Mouse (Mus musculus) ES-Bruce4 (cell line): ENCODE measurements around the gene Metap1d. TPM values are rescaled to one million over a fixed set of nuclear protein-coding genes. Genes with fewer than 3 reads are reported as not detected.

Experiments
- H3K27ac ChIP-seq: 2 replicates; pipeline ENCODE4 v1.5.1; 2012; ENCODE audit warnings: low read length, inconsistent platforms; ENCODE audit not compliant: insufficient read depth
- H3K27me3 ChIP-seq: 2 replicates; pipeline ENCODE4 v1.6.1; 2012; ENCODE audit warnings: mild to moderate bottlenecking, low read length, inconsistent platforms; ENCODE audit not compliant: control insufficient read depth, poor library complexity, insufficient read depth, severe bottlenecking
- H3K36me3 ChIP-seq: 2 replicates; pipeline ENCODE4 v1.6.1; 2012; ENCODE audit warnings: inconsistent platforms, mild to moderate bottlenecking, low read length, moderate library complexity; ENCODE audit not compliant: control insufficient read depth, poor library complexity, insufficient read depth, severe bottlenecking
- H3K4me1 ChIP-seq: one replicate; pipeline ENCODE4 v1.8.1; 2011; ENCODE audit warnings: low read length; ENCODE audit not compliant: control insufficient read depth, insufficient read depth
- H3K4me3 ChIP-seq: 2 replicates; pipeline ENCODE4 v1.5.1; 2011; ENCODE audit warnings: low read depth, mild to moderate bottlenecking, low read length
- H3K9ac ChIP-seq: 2 replicates; pipeline ENCODE4 v1.6.1; 2012; ENCODE audit warnings: low read depth, mild to moderate bottlenecking, inconsistent platforms; ENCODE audit not compliant: poor library complexity, severe bottlenecking
- H3K9me3 ChIP-seq: replicated peaks from 2 replicates; pipeline ENCODE4 v1.6.1; 2012; ENCODE audit warnings: mild to moderate bottlenecking, low read length, inconsistent platforms; ENCODE audit not compliant: control insufficient read depth, poor library complexity, insufficient read depth, severe bottlenecking
- CTCF ChIP-seq: IDR thresholded peaks from one replicate; pipeline ENCODE4 v1.8.1; 2011; ENCODE audit warnings: low read depth, low read length
- EP300 ChIP-seq: IDR thresholded peaks from 2 replicates; pipeline ENCODE4 v1.6.1; 2011; ENCODE audit warnings: low read depth, low read length; ENCODE audit not compliant: insufficient read depth
- POLR2A ChIP-seq: IDR thresholded peaks from one replicate; pipeline ENCODE4 v1.8.1; 2011; ENCODE audit warnings: low read length; ENCODE audit not compliant: insufficient read depth
- polyA plus RNA-seq: library from polyadenylated mRNA; stranded (reverse); fragments of >200 nt; gene quantifications from 2 replicates; pipeline ENCODE4 v1.2.4, GENCODE M21; 2011; ENCODE audit warnings: low read depth; ENCODE audit not compliant: missing spikeins, insufficient read depth, insufficient read length

Metap1d gene
- polyA plus RNA-seq, 1 experiment = 13.0 TPM

DNA sequence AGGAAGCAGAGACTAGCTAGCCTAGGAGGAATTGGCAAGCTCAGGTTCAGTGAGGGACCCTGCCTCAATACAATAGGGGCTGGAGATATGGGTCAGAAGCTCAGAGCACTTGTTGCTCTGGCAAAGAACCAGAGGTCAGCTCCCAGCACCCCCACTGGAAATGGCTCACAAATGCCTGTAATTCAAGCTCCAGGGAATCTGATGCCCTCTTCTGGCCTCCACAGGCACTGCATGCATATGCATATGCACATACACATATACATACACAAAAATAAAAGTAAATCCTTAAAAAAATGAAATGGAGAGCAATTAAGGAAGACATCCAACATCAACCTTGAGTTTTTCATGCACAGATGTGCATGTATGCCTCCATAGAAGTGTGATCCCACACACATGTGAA, 24.7 kb downstream of the Metap1d start:
- no peaks in the 10 kb centered on the region for H3K9me3 ChIP-seq
- no peaks in the 10 kb centered on the region for H3K27me3 ChIP-seq
- TF ChIP-seq CTCF = peak; percentile 3
- TF ChIP-seq EP300 = no peak
- H3K27ac ChIP-seq = no peak overlapping the region
- H3K9ac ChIP-seq = no peak overlapping the region
- no peaks in the 10 kb centered on the region for H3K4me1 ChIP-seq
- H3K4me3 ChIP-seq = no peak overlapping the region
- no peaks in the 10 kb centered on the region for H3K36me3 ChIP-seq

DNA sequence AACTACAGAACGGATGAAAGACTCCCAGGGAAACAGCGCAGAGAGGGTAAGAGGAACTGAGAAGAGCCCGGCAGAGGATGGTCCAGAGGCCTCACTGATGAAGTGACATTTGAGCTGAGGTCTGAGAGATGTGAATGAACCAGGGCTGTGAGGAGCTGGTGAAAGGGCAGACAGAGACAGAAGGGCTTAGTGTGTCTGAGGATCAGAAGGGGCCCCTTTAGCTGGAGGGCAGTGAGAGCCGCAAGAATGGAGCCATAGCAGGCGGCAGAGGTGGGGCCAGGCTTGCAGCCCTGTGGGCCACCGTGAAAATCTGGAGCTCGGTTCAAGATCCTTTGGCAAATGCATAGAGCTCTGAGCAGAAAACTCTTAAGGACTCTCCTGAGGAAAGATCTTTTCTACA, 26.8 kb downstream of the Metap1d start:
- no peaks in the 10 kb centered on the region for H3K36me3 ChIP-seq
- no peak overlapping the region for H3K27ac ChIP-seq
- no peak overlapping the region for H3K9ac ChIP-seq
- no peaks in the 10 kb centered on the region for H3K27me3 ChIP-seq
- H3K4me3 ChIP-seq = no peak overlapping the region
- TF ChIP-seq CTCF (no peak), EP300 (no peak), POLR2A (no peak)
- H3K9me3 ChIP-seq = no peaks in the 10 kb centered on the region
- H3K4me1 ChIP-seq = no peaks in the 10 kb centered on the region

DNA sequence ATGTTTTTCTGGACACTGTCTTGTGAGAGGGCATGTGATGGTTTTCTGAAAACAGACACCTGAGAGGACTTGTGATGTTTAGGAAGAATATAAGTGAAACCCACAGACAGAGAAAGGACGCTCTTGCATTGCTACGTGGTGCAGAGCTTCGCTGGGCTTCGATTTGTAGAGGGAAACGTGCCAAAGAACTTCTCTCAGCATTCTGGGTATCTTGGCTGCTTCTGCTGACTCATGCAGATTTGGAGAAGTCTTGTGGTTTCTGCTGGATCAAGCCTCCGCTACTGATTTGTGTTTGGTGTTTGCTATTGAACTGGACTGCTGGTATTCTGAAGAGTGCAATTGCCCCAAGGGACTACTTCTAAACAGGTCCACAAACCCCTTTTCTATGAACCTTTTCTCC, 28.7 kb downstream of the Metap1d start:
- no peaks in the 10 kb centered on the region for H3K9me3 ChIP-seq
- no peak overlapping the region for H3K4me3 ChIP-seq
- TF ChIP-seq CTCF = no peak
- TF ChIP-seq POLR2A = no peak
- TF ChIP-seq EP300 = no peak
- H3K27me3 ChIP-seq = no peaks in the 10 kb centered on the region
- no peak overlapping the region for H3K27ac ChIP-seq
- no peaks in the 10 kb centered on the region for H3K36me3 ChIP-seq
- no peaks in the 10 kb centered on the region for H3K4me1 ChIP-seq
- no peak overlapping the region for H3K9ac ChIP-seq

DNA sequence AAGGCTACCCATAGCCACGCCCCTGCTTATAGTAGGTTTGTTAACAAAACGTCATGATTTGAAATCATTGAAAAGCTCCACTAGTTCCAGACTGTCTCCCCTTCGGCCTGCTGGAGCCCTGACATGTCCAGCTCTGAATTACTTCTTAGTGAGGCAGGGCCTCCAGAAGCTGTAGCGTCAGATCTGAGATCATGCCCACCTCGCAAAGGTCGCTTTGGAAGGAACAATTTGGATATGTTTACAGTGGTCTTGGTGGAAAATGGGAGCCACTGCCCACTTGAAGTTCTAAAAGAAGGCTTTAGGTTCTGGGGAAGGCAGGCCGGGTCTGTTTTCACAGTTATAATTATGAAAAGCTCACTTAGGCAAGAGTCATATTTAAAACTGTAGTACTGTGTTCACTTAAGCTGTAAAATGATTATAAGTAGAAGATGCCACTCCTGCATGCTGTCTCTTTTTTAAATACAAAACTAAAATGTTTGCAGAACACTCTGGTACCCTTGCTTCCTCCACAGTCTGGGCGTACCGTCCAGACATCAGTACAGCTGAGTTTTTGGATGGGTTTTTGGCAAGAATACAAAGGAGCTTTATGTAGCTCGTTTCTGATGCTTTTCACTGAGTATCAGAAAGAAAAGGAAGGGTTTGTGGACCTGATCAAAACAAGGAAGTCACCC, 30.1 kb downstream of the Metap1d start:
- Histone ChIP-seq H3K27me3 (no peaks in the 10 kb centered on the region), H3K9ac (no peak overlapping the region), H3K4me1 (no peaks in the 10 kb centered on the region), H3K36me3 (no peaks in the 10 kb centered on the region), H3K9me3 (no peaks in the 10 kb centered on the region), H3K27ac (no peak overlapping the region), H3K4me3 (no peak overlapping the region)
- no peak for TF ChIP-seq EP300
- no peak for TF ChIP-seq POLR2A
- TF ChIP-seq CTCF = no peak

DNA sequence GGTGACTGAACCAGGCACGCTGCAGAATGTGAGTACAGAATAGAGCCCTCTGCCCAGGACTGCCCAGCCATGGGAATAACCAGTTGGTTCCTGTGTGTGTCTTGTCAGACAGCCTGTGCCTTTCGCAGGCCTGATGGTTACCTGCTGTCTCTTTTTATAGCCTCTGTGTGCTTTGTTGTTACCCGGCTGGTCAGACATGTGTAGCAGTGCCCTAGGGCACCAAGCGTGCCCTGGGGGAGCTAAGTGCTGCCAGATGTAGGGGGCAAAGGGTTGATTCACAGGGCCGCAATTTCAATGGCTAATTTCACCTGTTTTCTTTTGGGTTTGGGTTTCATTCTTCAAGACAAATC, 30.6 kb downstream of the Metap1d start:
- Histone ChIP-seq H3K9ac (no peak overlapping the region), H3K27ac (no peak overlapping the region), H3K36me3 (no peaks in the 10 kb centered on the region), H3K27me3 (no peaks in the 10 kb centered on the region), H3K4me3 (no peak overlapping the region), H3K9me3 (no peaks in the 10 kb centered on the region), H3K4me1 (no peaks in the 10 kb centered on the region)
- no peak for TF ChIP-seq CTCF
- no peak for TF ChIP-seq POLR2A
- no peak for TF ChIP-seq EP300

DNA sequence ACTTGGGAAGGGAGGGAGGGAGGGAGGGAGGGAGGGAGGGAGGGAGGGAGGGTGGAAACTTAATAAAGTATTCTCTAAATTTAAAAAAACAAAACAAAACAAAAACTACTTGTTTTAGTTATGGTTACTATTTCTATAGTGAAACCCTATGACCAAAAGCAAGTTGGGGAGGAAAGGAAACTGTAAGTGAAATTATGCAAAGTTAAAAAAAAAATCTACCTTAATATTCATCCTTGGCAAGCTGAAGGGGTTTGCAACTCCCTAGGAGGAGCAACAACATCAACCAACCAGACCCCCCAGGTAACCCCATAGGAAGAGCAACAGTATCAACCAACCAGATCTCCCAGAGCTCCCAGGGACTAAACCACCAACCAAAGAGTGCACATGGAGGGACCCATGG, 38.2 kb downstream of the Metap1d start:
- Histone ChIP-seq H3K27me3 (no peaks in the 10 kb centered on the region), H3K4me3 (no peak overlapping the region), H3K9me3 (no peaks in the 10 kb centered on the region), H3K4me1 (no peaks in the 10 kb centered on the region), H3K27ac (no peak overlapping the region), H3K9ac (no peak overlapping the region), H3K36me3 (no peaks in the 10 kb centered on the region)
- TF ChIP-seq EP300 (no peak), CTCF (no peak), POLR2A (no peak)
